Comparison of ENCODE assay signal across 19 mouse cellular contexts in the genomic region with DNA sequence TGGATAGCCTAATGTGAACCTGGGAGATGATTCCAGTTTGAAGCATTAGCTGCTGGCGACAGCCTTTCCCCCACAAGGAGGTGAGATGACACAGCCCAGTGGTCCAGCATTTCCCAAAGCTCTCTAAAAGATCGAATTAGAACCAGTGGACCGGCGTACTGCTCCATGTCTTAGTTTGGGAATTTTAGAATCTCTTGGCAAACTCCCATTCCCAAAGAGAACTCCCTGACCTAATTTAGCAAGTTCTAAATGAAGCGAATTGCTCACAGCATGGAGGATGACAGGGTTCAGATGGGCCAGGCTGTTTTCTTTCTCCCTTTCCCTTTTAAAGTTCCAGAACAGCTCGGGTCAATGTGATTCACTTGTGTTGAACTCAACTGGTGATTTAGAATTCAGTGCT.
DNase-seq lines count a peak whose midpoint lies in the region; ATAC-seq and TF ChIP-seq lines count a peak whose summit lies in the region.
"Had no signal": no experiment of that assay in that cellular context is flagged by ENCODE, and none has a peak within 500 bp of the region (broad histone marks: within the 10 kb centered on the region; RNA-seq: fewer than 3 reads in every experiment).

No protein-coding gene starts in this region.

- intact Hi-C loops in gastrocnemius, adult 2 months (cut with DNase I) = no loop called here

- ATAC-seq in inflammation-experienced regulatory T-cells, adult 6 months = no peak
- ATAC-seq: CD4-positive, CD25-positive, alpha-beta regulatory T cell, adult 4 months had no signal

- H3K4me3 ChIP-seq in gastrocnemius, adult 2 months = no peak overlapping the region
- no peak overlapping the region for H3K4me3 ChIP-seq in layer of hippocampus, adult 2 months
- H3K4me3 ChIP-seq: heart, embryonic 10.5 days; neural tube, embryonic 15.5 days had no signal

- H3K27ac ChIP-seq in gastrocnemius, adult 2 months = peak overlapping the region; percentile 67
- H3K27ac ChIP-seq in layer of hippocampus, adult 2 months = peak overlapping the region; percentile 68
- H3K27ac ChIP-seq: heart, embryonic 10.5 days; neural tube, embryonic 15.5 days had no signal

- TF ChIP-seq POLR2A in brain, embryonic 14.5 days (IDR thresholded peaks at IDR 0.05; ENCODE audit: borderline replicate concordance, extremely low read depth, insufficient read depth, insufficient read length, poor library complexity, severe bottlenecking) = no peak

- DNase-seq in cerebellum, adult 9-10 months = peak; percentile 43
- DNase-seq in cerebellum, postnatal 36 days = no peak
- DNase-seq in gastrocnemius, adult 2 months = no peak
- DNase-seq in gastrocnemius, postnatal 25 days = no peak
- DNase-seq in layer of hippocampus, adult 2 months (ENCODE audit: low spot score in 2 of 2) = no peak
- no peak for DNase-seq in layer of hippocampus, adult 11-12 months (ENCODE audit: low spot score)
- DNase-seq in brain, embryonic 14.5 days (ENCODE audit: low read depth) = peak; percentile 42
- DNase-seq: adrenal gland, postnatal 14 days; gastrocnemius, postnatal 14 days; kidney, adult 11 months; layer of hippocampus, postnatal 36 days; lung, postnatal 4 days; right cerebral cortex, adult 18-20 months; thymus, adult 18-20 months; thymus, postnatal 36 days had no signal

- no peak for TF ChIP-seq CTCF in gastrocnemius, adult 2 months (IDR thresholded peaks at IDR 0.05)
- TF ChIP-seq CTCF in layer of hippocampus, adult 2 months (conservative IDR thresholded peaks at IDR 0.05) = no peak
- no peak for TF ChIP-seq CTCF in brain, embryonic 14.5 days (IDR thresholded peaks at IDR 0.05; ENCODE audit: borderline replicate concordance, extremely low read depth, insufficient read depth, insufficient read length)

Comparison
In these comparisons a context has a peak if more than half of its experiments do, and no peak if none do; other contexts are left out.
1. DNase-seq: peak in cerebellum, adult 9-10 months (single experiment) and brain, embryonic 14.5 days (single experiment); none in cerebellum, postnatal 36 days (0 of 2), gastrocnemius, adult 2 months (single experiment), gastrocnemius, postnatal 25 days (single experiment), layer of hippocampus, adult 2 months (0 of 2) and layer of hippocampus, adult 11-12 months (single experiment).